Mouse (Mus musculus): ENCODE measurements around the gene Wnt8b. TPM values are rescaled to one million over a fixed set of nuclear protein-coding genes. Genes with fewer than 3 reads are reported as not detected.
A peak's percentile ranks its signal among the peaks of the same experiment; 100 is the strongest.

Gene Wnt8b
- polyA plus RNA-seq, 1 experiment from 2014 or later, result 0.89 TPM

- peaks cover 14% of the 10 kb centered on the region for H3K9me3 ChIP-seq
- H3K4me2 ChIP-seq, result peak overlapping the region; percentile 81
- WGBS, result 3% methylated on average over 13 of the region's 13 CpGs
- peak; percentile 61; the same call in 1 of the 2 replicates for ATAC-seq (ENCODE audit: low read depth)
- 0 out of 2 replicates have a peak, but pooled peaks cover 6% of the 10 kb centered on the region for H3K27me3 ChIP-seq
- no peak overlapping the region; the same call in 1 of the 2 replicates for H3K9ac ChIP-seq
- peaks cover 9% of the 10 kb centered on the region for H3K4me1 ChIP-seq (replicated peaks)
- peaks cover 21% of the 10 kb centered on the region for H3K36me3 ChIP-seq
- H3K4me3 ChIP-seq, result no peak overlapping the region
- no peak overlapping the region for H3K27ac ChIP-seq (replicated peaks)
Observed at GRCm38 (mm10) chr19:44544775-44545174, 51.5 kb downstream of the Wnt8b start.

- peak within 1 kb of the TSS; percentile 47 for H3K4me3 ChIP-seq
- H3K9ac ChIP-seq, result peak within 1 kb of the TSS; percentile 70
- no peak within 1 kb of the TSS for H3K27ac ChIP-seq (replicated peaks)
- peaks cover 11% of the 10 kb centered on the region for H3K4me1 ChIP-seq (replicated peaks)
- ATAC-seq (ENCODE audit: low read depth), result peak; percentile 52
- 0 out of 2 replicates have a peak, but pooled peaks cover 6% of the 10 kb centered on the region for H3K27me3 ChIP-seq
- H3K4me2 ChIP-seq, result peak within 1 kb of the TSS; percentile 81
- peaks cover 8% of the 10 kb centered on the region for H3K9me3 ChIP-seq
- 1% methylated on average over 47 of the region's 47 CpGs for WGBS
- peaks cover 28% of the 10 kb centered on the region for H3K36me3 ChIP-seq
Observed at GRCm38 (mm10) chr19:44545321-44546041, 52.2 kb downstream of the Wnt8b start, which contains the start of gene Sec31b. Gene Sec31b (minus strand): TSS chr19:44545864.

GRCm38 (mm10) chr19:44552731-44553130 lies 59.5 kb downstream of the Wnt8b start, which contains the start of gene Gm20538:
Gene Gm20538 (minus strand): TSS chr19:44552831.
- Histone ChIP-seq H3K27me3 (peaks cover under 1% of the 10 kb centered on the region; the same call in 1 of the 2 replicates), H3K27ac (replicated peaks) (no peak within 1 kb of the TSS), H3K9me3 (no peaks in the 10 kb centered on the region), H3K4me2 (peak within 1 kb of the TSS; percentile 81), H3K36me3 (peaks cover 59% of the 10 kb centered on the region), H3K4me3 (peak within 1 kb of the TSS; percentile 90), H3K9ac (peak within 1 kb of the TSS; percentile 93; the same call in 1 of the 2 replicates), H3K4me1 (replicated peaks) (peaks cover 37% of the 10 kb centered on the region)
- no peak for ATAC-seq (ENCODE audit: low read depth)
- 96% methylated on average over 4 of the region's 4 CpGs for WGBS

- Histone ChIP-seq H3K9ac (0 out of 2 replicates have a peak overlapping the region, but pooled peaks have one; percentile 93), H3K4me3 (peak overlapping the region; percentile 90), H3K4me2 (peak overlapping the region; percentile 81), H3K27me3 (peaks cover 6% of the 10 kb centered on the region), H3K4me1 (replicated peaks) (peaks cover 37% of the 10 kb centered on the region), H3K9me3 (no peaks in the 10 kb centered on the region), H3K36me3 (peaks cover 53% of the 10 kb centered on the region), H3K27ac (replicated peaks) (no peak overlapping the region)
- ATAC-seq (ENCODE audit: low read depth), result no peak
- 92% methylated on average over 4 of the region's 4 CpGs for WGBS
Observed at GRCm38 (mm10) chr19:44553286-44553685, 60.0 kb downstream of the Wnt8b start.

- Histone ChIP-seq H3K4me1 (replicated peaks) (peaks cover 37% of the 10 kb centered on the region), H3K4me3 (peak overlapping the region; percentile 90), H3K9ac (peak overlapping the region; percentile 93), H3K9me3 (no peaks in the 10 kb centered on the region), H3K4me2 (peak overlapping the region; percentile 81), H3K36me3 (peaks cover 41% of the 10 kb centered on the region), H3K27me3 (peaks cover 14% of the 10 kb centered on the region), H3K27ac (replicated peaks) (peak overlapping the region; percentile 84)
- WGBS, result 2% methylated on average over 8 of the region's 8 CpGs
- peak; percentile 54; the same call in 1 of the 2 replicates for ATAC-seq (ENCODE audit: low read depth)
Observed at GRCm38 (mm10) chr19:44554490-44554860, 61.2 kb downstream of the Wnt8b start.

- peaks cover 36% of the 10 kb centered on the region for H3K36me3 ChIP-seq
- H3K27me3 ChIP-seq, result peaks cover 14% of the 10 kb centered on the region
- WGBS, result under 1% methylated on average over 50 of the region's 50 CpGs
- peaks cover 37% of the 10 kb centered on the region for H3K4me1 ChIP-seq (replicated peaks)
- no peaks in the 10 kb centered on the region for H3K9me3 ChIP-seq
- peak; percentile 84 for ATAC-seq (ENCODE audit: low read depth)
- H3K9ac ChIP-seq, result peak within 1 kb of the TSS; percentile 93
- peak within 1 kb of the TSS; percentile 90 for H3K4me3 ChIP-seq
- H3K27ac ChIP-seq (replicated peaks), result peak within 1 kb of the TSS; percentile 84
- peak within 1 kb of the TSS; percentile 81 for H3K4me2 ChIP-seq
Observed at GRCm38 (mm10) chr19:44554861-44555590, 61.8 kb downstream of the Wnt8b start, which contains the start of gene Ndufb8. Gene Ndufb8 (minus strand): TSS chr19:44555440.

GRCm38 (mm10) chr19:44562652-44563206 lies 69.5 kb downstream of the Wnt8b start, which contains the start of gene Hif1an:
Gene Hif1an (plus strand): TSS chr19:44562850.
- Histone ChIP-seq H3K36me3 (peaks cover 32% of the 10 kb centered on the region), H3K4me2 (peak within 1 kb of the TSS; percentile 75), H3K27me3 (peaks cover 17% of the 10 kb centered on the region), H3K4me1 (replicated peaks) (peaks cover 33% of the 10 kb centered on the region), H3K9ac (peak within 1 kb of the TSS; percentile 78), H3K27ac (replicated peaks) (peak within 1 kb of the TSS; percentile 77), H3K9me3 (no peaks in the 10 kb centered on the region), H3K4me3 (peak within 1 kb of the TSS; percentile 64)
- ATAC-seq (ENCODE audit: low read depth), result peak; percentile 98
- WGBS, result under 1% methylated on average over 33 of the region's 33 CpGs

Other genes starting within 250 kb of the Wnt8b start
- 255 and 272 TPM in 2 replicates for gene Scd2, start 199.8 kb upstream of the Wnt8b start, polyA plus RNA-seq (2015; fragmentation: Nextera tagmentation; extraction: Ambion mirVana)
- gene Scd4, start 160.4 kb upstream of the Wnt8b start, polyA plus RNA-seq (2015; fragmentation: Nextera tagmentation; extraction: Ambion mirVana), result 0.06 TPM in 1 of 2 replicates, not detected in the other
- 5.2 and 5.8 TPM in 2 replicates for gene Scd1, start 85.6 kb upstream of the Wnt8b start, polyA plus RNA-seq (2015; fragmentation: Nextera tagmentation; extraction: Ambion mirVana)
- 0.13 and 0.43 TPM in 2 replicates for gene Sec31b, start 52.4 kb downstream of the Wnt8b start, polyA plus RNA-seq (2015; fragmentation: Nextera tagmentation; extraction: Ambion mirVana)
- gene Gm20538, start 59.4 kb downstream of the Wnt8b start, polyA plus RNA-seq (2015; fragmentation: Nextera tagmentation; extraction: Ambion mirVana), result not detected in 2 replicates
- 654 and 741 TPM in 2 replicates for gene Ndufb8, start 62.0 kb downstream of the Wnt8b start, polyA plus RNA-seq (2015; fragmentation: Nextera tagmentation; extraction: Ambion mirVana)
- 24.5 and 26.0 TPM in 2 replicates for gene Hif1an, start 69.4 kb downstream of the Wnt8b start, polyA plus RNA-seq (2015; fragmentation: Nextera tagmentation; extraction: Ambion mirVana)

All from neural tube, embryonic 13.5 days (tissue).